Mouse (Mus musculus) testis, adult 2 months (tissue): Measurements from ENCODE around the gene Hcst.

ENCODE experiments used
- CTCF ChIP-seq: fragments of 200-500 bp; IDR thresholded peaks from 2 replicates; pipeline ENCODE4 v1.5.1; 2012; ENCODE audit warnings: low read depth, mild to moderate bottlenecking, inconsistent platforms, low read length, moderate library complexity; ENCODE audit not compliant: control insufficient read depth, insufficient read depth, insufficient replicate concordance
- POLR2A ChIP-seq: fragments of 200-500 bp; IDR thresholded peaks from 2 replicates; pipeline ENCODE4 v1.6.1; 2012; ENCODE audit warnings: low read depth, mild to moderate bottlenecking, inconsistent platforms, low read length, moderate library complexity; ENCODE audit not compliant: control insufficient read depth

DNA sequence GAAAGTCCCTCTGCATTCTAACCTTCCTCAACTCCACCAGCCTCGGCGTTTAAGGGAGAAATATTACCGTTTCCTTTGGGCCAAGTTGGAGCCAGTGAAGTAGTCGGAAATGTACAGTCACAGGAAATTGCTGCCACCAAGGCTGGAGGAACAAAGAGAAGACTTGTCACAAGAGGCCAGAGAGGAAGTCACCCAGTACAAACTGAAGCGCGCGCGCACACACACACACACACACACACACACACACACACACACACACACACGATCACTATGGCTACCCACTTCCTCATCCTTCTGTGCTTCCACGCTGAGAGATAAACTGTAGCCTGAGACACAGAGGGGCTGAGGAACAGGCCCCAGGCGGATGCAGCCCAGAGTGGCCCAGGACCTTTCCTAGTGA, 25.3 kb downstream of the Hcst start:
- TF ChIP-seq POLR2A: no peak
- TF ChIP-seq CTCF: no peak
